Mouse (Mus musculus) liver, embryonic 16.5 days (tissue): ENCODE results near the gene Pou6f1. TPM values are rescaled to one million over a fixed set of nuclear protein-coding genes. Genes with fewer than 3 reads are reported as not detected.

Experiments
- ATAC-seq: fragments of 200-750 bp; cut with Nextera tagmentation; 2 replicates; pipeline ENCODE4 v1.8.0; 2017; ENCODE audit warnings: low read depth, mild to moderate bottlenecking, moderate number of reproducible peaks, moderate library complexity
- H3K27ac ChIP-seq: fragments of 300-500 bp; sonication (generic); 2 replicates; pipeline ENCODE4 v1.5.1; 2014; ENCODE audit warnings: mild to moderate bottlenecking, low read length
- H3K27me3 ChIP-seq: fragments of 300-500 bp; sonication (generic); 2 replicates; pipeline ENCODE4 v1.6.1; 2014; ENCODE audit warnings: low read depth, low read length, mixed read lengths; ENCODE audit not compliant: control insufficient read depth, insufficient read depth
- H3K36me3 ChIP-seq: fragments of 300-500 bp; sonication (generic); 2 replicates; pipeline ENCODE4 v1.6.1; 2014; ENCODE audit warnings: mild to moderate bottlenecking; ENCODE audit not compliant: control insufficient read depth, insufficient read depth
- H3K4me1 ChIP-seq: fragments of 300-500 bp; sonication (generic); 2 replicates; pipeline ENCODE4 v1.6.1; 2014; ENCODE audit warnings: low read depth, low read length, mixed read lengths; ENCODE audit not compliant: control insufficient read depth
- H3K4me2 ChIP-seq: fragments of 300-500 bp; sonication (generic); 2 replicates; pipeline ENCODE4 v1.6.1; 2014; ENCODE audit warnings: low read depth, low read length, mixed read lengths
- H3K4me3 ChIP-seq: fragments of 300-500 bp; sonication (generic); 2 replicates; pipeline ENCODE4 v1.5.1; 2014; ENCODE audit warnings: low read depth, mild to moderate bottlenecking, low read length
- H3K9ac ChIP-seq: fragments of 300-500 bp; sonication (generic); 2 replicates; pipeline ENCODE4 v1.6.1; 2014; ENCODE audit warnings: low read depth, low read length
- H3K9me3 ChIP-seq: fragments of 300-500 bp; sonication (generic); replicated peaks from 2 replicates; pipeline ENCODE4 v1.6.1; 2016; ENCODE audit warnings: low read length; ENCODE audit not compliant: control insufficient read depth
- WGBS: fragments of 180-500 bp; shearing (Covaris S2); extraction: QIAGEN DNeasy Blood & Tissue Kit; methylation state at CpG from one replicate; pipeline ENCODE4 v1.1.7; 2014; ENCODE audit not compliant: insufficient replicate concordance; 5-methylcytosine and 5-hydroxymethylcytosine counted together
- polyA plus RNA-seq: library from polyadenylated mRNA; unstranded; fragments of >200 nt; fragmentation: Nextera tagmentation; extraction: Ambion mirVana; gene quantifications from 2 replicates; pipeline ENCODE4 v1.2.1, GENCODE M21; 2015

The Pou6f1 gene
- 0.18 and 0.50 TPM in 2 replicates for polyA plus RNA-seq

DNA sequence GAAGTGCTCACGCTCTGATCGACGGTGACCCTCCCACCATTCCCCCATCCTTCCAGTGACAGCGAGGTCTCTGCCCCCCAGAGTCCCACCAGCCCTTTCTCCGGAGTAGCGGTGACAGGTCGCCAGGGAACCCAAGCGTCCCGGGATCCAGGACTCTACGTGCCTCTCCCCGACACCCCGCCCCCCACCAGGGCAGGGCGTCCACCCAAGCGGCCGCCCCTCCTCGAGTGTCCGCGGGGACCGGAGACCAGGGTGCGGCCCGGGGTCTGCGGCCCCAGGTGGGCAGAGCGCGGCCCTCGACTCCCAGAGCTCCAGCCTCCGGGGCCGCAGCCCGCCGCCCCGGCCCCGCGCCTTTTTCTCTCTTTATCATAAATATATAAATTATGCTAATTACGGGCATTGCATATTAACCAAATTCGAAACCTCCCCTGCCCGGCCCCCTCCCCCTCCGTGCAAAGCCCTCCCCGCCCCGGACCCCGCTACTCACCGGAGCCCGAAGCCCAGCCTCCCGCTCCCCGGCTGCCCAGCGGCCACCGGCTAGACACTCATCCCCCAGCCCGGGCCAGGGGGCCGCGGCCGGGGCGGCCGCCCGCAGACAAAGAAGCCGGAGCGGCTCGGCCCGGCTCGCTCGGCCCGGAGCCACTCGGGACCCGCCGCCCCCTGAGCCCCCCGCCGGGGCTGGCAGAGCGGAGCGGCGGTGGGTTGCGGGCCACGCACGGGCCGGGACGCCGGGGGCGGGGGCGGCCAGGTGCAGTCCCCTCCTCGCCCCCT is at the start of gene Pou6f1:
Gene Pou6f1 (minus strand): TSS at position 709 of the 771 bp plus-strand sequence.
- ATAC-seq = peak; percentile 37; the same call in 1 of the 2 replicates

DNA sequence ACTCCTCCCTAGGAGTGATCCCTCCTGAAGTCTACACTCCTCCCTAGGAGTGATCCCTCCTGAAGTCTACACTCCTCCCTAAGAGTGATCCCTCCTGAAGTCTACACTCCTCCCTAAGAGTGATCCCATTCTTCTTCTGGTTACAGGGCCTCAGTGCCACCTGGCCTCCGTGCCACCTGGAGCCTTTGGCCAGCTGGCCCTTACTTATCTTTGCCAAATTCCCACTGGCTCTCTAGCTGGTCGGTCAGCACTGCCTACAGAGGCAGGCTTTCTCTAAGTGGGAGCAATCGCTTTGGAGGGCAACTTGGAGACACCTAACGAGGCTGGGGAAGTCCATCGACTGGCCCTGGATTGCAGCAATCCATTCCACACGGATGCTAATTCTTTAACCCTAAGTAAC is 46.4 kb upstream of the Pou6f1 start:
- H3K27me3 ChIP-seq = no peaks in the 10 kb centered on the region
- no peaks in the 10 kb centered on the region for H3K36me3 ChIP-seq
- H3K9ac ChIP-seq = no peak overlapping the region
- no peaks in the 10 kb centered on the region for H3K9me3 ChIP-seq
- ATAC-seq = no peak
- H3K4me2 ChIP-seq = no peak overlapping the region
- WGBS = 72% methylated on average over 6 of the region's 6 CpGs
- H3K27ac ChIP-seq = no peak overlapping the region
- no peaks in the 10 kb centered on the region for H3K4me1 ChIP-seq
- H3K4me3 ChIP-seq = no peak overlapping the region

More for the DNA sequence above, at the start of gene Pou6f1:
- Histone ChIP-seq H3K4me3 (peak within 1 kb of the TSS; percentile 51), H3K27me3 (peaks cover 49% of the 10 kb centered on the region), H3K9ac (peak within 1 kb of the TSS; percentile 17), H3K4me1 (peaks cover 3% of the 10 kb centered on the region; the same call in 1 of the 2 replicates), H3K9me3 (no peaks in the 10 kb centered on the region), H3K27ac (no peak within 1 kb of the TSS), H3K4me2 (peak within 1 kb of the TSS; percentile 61), H3K36me3 (no peaks in the 10 kb centered on the region)
- WGBS = under 1% methylated on average over 58 of the region's 76 CpGs

DNA sequence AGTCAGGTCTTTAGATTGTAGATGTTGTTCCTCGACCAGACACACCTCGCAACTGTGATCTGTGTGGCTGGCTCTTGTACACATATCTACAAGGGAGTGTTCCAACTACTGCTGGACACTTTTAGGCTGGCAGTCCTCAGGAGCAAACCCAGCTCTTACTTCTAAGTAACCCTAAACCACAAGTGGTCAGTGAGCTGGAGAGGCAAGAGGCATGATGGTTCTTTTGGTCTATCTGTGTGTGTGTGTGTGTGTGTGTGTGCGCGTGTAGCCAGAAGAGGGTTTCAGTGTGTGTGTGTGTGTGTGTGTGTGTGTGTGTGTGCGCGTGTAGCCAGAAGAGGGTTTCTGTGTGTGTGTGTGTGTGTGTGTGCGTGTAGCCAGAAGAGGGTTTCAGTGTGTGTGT is 42.7 kb upstream of the Pou6f1 start:
- no peak overlapping the region for H3K4me3 ChIP-seq
- H3K4me1 ChIP-seq = no peaks in the 10 kb centered on the region; the same call in 1 of the 2 replicates
- peaks cover 13% of the 10 kb centered on the region for H3K27me3 ChIP-seq
- no peaks in the 10 kb centered on the region for H3K9me3 ChIP-seq
- no peaks in the 10 kb centered on the region for H3K36me3 ChIP-seq
- no peak overlapping the region for H3K27ac ChIP-seq
- ATAC-seq = no peak
- WGBS = 80% methylated on average over 7 of the region's 7 CpGs
- H3K4me2 ChIP-seq = no peak overlapping the region
- H3K9ac ChIP-seq = no peak overlapping the region

GRCm38 (mm10) chr15:100641226-100641810 is 41.5 kb upstream of the Pou6f1 start:
- H3K27me3 ChIP-seq = peaks cover 25% of the 10 kb centered on the region
- ATAC-seq = no peak
- WGBS = 70% methylated on average over 15 of the region's 16 CpGs

DNA sequence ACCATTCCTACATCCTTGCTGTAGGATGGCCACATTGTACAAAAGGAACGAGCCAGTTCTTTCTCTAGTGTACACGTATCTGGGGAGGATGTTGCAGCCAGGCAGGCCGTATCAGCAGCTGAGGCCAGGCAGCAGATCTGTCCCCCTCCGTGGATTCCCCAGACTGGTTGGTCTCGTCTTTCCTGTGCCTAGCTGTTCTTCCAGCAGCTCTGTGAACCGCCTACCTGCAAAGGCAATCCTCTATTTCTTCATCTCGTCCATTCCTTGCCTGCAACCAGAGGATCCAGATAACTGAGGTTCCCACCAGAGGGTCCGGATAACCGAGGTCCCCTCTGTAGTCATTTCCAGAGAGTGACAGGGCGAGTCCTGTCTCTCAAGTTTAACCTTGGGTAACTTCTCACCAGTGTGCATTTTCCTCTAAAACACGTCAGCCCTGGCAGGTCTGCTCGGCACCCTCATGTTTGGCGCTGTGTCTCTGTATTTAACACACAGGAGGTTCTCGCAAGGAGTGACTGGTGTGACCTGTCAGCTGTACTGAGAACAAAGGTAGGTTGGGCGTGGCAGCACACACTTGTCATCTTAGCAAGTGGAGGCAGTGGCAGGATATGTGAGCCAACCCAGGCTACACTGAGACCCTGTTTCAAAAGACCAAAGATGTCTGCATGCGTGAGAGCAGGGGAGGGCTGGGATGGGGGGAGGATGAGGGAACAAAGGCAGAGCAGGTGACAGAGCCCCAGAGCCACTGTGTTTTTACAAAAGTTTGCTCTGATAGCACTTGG is 40.4 kb upstream of the Pou6f1 start:
- H3K4me3 ChIP-seq = no peak overlapping the region
- H3K27me3 ChIP-seq = peaks cover 36% of the 10 kb centered on the region
- H3K4me1 ChIP-seq = peaks cover 7% of the 10 kb centered on the region
- H3K4me2 ChIP-seq = no peak overlapping the region
- no peaks in the 10 kb centered on the region for H3K9me3 ChIP-seq
- no peak for ATAC-seq
- WGBS = 63% methylated on average over 16 of the region's 16 CpGs
- no peaks in the 10 kb centered on the region for H3K36me3 ChIP-seq
- no peak overlapping the region for H3K9ac ChIP-seq
- no peak overlapping the region for H3K27ac ChIP-seq

More at GRCm38 (mm10) chr15:100641226-100641810, 41.5 kb upstream of the Pou6f1 start:
- Histone ChIP-seq H3K9ac (no peak overlapping the region), H3K4me3 (no peak overlapping the region), H3K27ac (no peak overlapping the region), H3K36me3 (no peaks in the 10 kb centered on the region), H3K4me2 (no peak overlapping the region), H3K9me3 (no peaks in the 10 kb centered on the region), H3K4me1 (no peaks in the 10 kb centered on the region; the same call in none of the 2 replicates)

DNA sequence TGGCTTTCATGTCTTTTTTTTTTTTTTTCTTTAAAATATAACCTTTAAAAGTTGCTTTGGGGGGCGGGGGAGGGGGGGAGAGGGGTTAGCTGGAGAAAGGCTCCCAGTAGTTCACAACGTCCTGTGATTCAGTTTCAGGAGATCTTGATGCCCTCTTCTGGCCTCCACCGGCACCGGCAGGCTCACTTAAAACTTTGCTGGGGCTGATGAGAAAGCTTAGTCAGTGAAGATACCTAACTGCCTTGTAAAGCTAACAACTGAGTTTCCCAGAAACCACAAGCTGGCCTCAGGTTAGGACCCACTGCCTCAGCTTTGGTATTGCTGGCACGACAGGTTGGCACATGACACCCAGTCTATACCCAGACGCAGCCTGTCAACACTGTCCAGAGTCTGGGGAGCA is 37.9 kb upstream of the Pou6f1 start:
- Histone ChIP-seq H3K4me3 (no peak overlapping the region; the same call in 1 of the 2 replicates), H3K27ac (no peak overlapping the region), H3K36me3 (no peaks in the 10 kb centered on the region), H3K4me1 (peaks cover 8% of the 10 kb centered on the region), H3K9me3 (no peaks in the 10 kb centered on the region), H3K9ac (no peak overlapping the region), H3K27me3 (peaks cover 47% of the 10 kb centered on the region), H3K4me2 (peak overlapping the region; percentile 68)
- ATAC-seq = no peak
- WGBS = 13% methylated on average over 6 of the region's 6 CpGs

DNA sequence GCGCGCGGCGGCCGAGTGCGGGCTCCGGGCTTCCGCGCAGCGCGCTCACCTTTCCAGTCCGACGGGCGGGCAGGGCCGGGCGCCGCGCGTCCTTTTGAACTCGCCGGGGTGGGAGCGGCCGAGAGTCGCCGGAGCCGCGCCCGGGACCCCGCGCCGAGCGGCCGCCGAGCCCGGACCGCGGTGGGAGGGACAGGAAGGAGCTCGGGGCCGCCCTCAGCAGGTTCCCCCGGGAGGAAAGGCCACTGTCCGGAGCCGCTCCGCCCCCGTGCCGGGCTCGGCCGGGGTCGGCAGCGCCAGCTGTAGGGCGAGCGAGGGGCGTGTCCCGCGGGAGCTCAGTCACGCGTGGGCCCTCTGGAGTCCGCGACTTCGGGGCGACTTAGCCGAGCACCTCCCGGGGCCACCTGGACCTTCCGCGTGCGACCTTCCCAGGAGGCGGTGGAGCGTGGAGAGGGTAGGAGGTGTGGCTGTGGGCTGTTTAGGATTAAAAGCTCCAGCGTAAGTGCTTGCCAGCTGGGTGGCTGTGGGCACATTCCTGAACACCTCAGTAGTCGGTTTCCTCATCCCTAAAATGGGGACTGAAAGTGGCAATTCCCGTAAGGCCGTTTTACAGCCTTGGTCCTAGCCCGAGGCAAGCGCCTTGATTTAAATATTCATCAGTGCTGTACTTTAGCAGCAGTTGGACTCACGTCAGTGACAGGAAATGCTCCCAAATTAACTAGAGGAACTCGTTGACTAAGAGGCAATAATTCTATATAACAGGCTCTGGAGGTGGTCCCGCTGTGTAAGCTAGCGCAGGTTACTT is 37.1 kb upstream of the Pou6f1 start, which contains the start of gene Smagp:
Gene Smagp (minus strand): TSS at position 241 of the 802 bp plus-strand sequence.
- peak within 1 kb of the TSS; percentile 57 for H3K9ac ChIP-seq
- H3K27me3 ChIP-seq = peaks cover 47% of the 10 kb centered on the region
- H3K4me2 ChIP-seq = peak within 1 kb of the TSS; percentile 68
- peak within 1 kb of the TSS; percentile 50 for H3K27ac ChIP-seq
- no peaks in the 10 kb centered on the region for H3K36me3 ChIP-seq
- peak within 1 kb of the TSS; percentile 65 for H3K4me3 ChIP-seq
- ATAC-seq = peak; percentile 59
- under 1% methylated on average over 76 of the region's 77 CpGs for WGBS
- H3K9me3 ChIP-seq = no peaks in the 10 kb centered on the region
- peaks cover 12% of the 10 kb centered on the region for H3K4me1 ChIP-seq
